Mouse (Mus musculus) CH12.LX (cell line): ENCODE data around the gene Cwc22. TPM values are rescaled to one million over a fixed set of nuclear protein-coding genes. Genes with fewer than 3 reads are reported as not detected.

Source experiments
- DNase-seq: peaks from one replicate; pipeline ENCODE4 v3.0.0-alpha.2; 2013; ENCODE audit errors: extremely low read depth
- H3K27ac ChIP-seq: 2 replicates; pipeline ENCODE4 v1.5.1; 2012; ENCODE audit warnings: low read depth, mild to moderate bottlenecking, control low read depth, moderate library complexity; ENCODE audit not compliant: insufficient read depth
- H3K27me3 ChIP-seq: replicated peaks from 2 replicates; pipeline ENCODE3; 2012; ENCODE audit warnings: inconsistent platforms
- H3K36me3 ChIP-seq, 2 experiments: replicated peaks in 1 of 2; 2 replicates each; pipeline versions ENCODE3 to v1.6.1; 2012; ENCODE audit warnings: inconsistent platforms in 1 of 2, low read length in 1 of 2, mild to moderate bottlenecking in 1 of 2, mixed read lengths in 1 of 2, moderate library complexity in 1 of 2; ENCODE audit not compliant: control insufficient read depth in 1 of 2, insufficient read depth in 1 of 2
- H3K4me1 ChIP-seq, 2 experiments: 2 replicates each; pipeline ENCODE4 v1.6.1; 2012; ENCODE audit warnings: inconsistent platforms in 1 of 2, moderate library complexity in 1 of 2; ENCODE audit not compliant: insufficient read depth in 2 of 2, control insufficient read depth in 1 of 2
- H3K4me2 ChIP-seq: 2 replicates; pipeline ENCODE4 v1.6.1; 2012; ENCODE audit warnings: low read depth, mild to moderate bottlenecking, control low read depth; ENCODE audit not compliant: poor library complexity, insufficient read depth, severe bottlenecking
- H3K4me3 ChIP-seq, 3 experiments: fragments of 150-350 bp in 1 of 3; sonication (generic) in 1 of 3; replicated peaks in 1 of 3; 2 replicates each; pipeline versions ENCODE3 to v1.5.1; 2011 to 2012; ENCODE audit warnings: low read depth in 2 of 3, low read length in 2 of 3, mild to moderate bottlenecking in 2 of 3, moderate library complexity in 2 of 3, control low read depth in 1 of 3, improper control_type of control experiment in 1 of 3, inconsistent platforms in 1 of 3, mixed read lengths in 1 of 3; ENCODE audit not compliant: poor library complexity in 1 of 3
- H3K79me2 ChIP-seq: replicated peaks from 2 replicates; pipeline ENCODE4 v1.6.1; 2012; ENCODE audit warnings: mild to moderate bottlenecking, moderate library complexity; ENCODE audit not compliant: control insufficient read depth, poor library complexity, insufficient read depth, severe bottlenecking; ENCODE audit errors: extremely low read depth
- H3K9ac ChIP-seq: 2 replicates; pipeline ENCODE4 v1.6.1; 2012; ENCODE audit warnings: low read depth, mild to moderate bottlenecking, control low read depth, moderate library complexity; ENCODE audit not compliant: insufficient read depth
- H3K9me3 ChIP-seq: replicated peaks from 2 replicates; pipeline ENCODE3; 2012; ENCODE audit warnings: low read length, inconsistent platforms, mixed read lengths
- CHD1 ChIP-seq: IDR thresholded peaks from 2 replicates; pipeline ENCODE4 v1.6.1; 2012; ENCODE audit warnings: low read depth, low read length, improper control_type of control experiment, inconsistent platforms
- E2F4 ChIP-seq: IDR thresholded peaks from 2 replicates; pipeline ENCODE4 v1.6.1; 2011; ENCODE audit warnings: low read depth, low read length, improper control_type of control experiment; ENCODE audit not compliant: insufficient replicate concordance
- EP300 ChIP-seq: IDR thresholded peaks from 2 replicates; pipeline ENCODE4 v1.6.1; 2011; ENCODE audit warnings: low read length, improper control_type of control experiment
- HCFC1 ChIP-seq: IDR thresholded peaks from 2 replicates; pipeline ENCODE4 v1.6.1; 2012; ENCODE audit warnings: low read depth, mild to moderate bottlenecking, inconsistent platforms, low read length, improper control_type of control experiment
- JUN ChIP-seq: IDR thresholded peaks from 2 replicates; pipeline ENCODE4 v1.6.1; 2011; ENCODE audit warnings: low read depth, mild to moderate bottlenecking, low read length, improper control_type of control experiment, moderate library complexity; ENCODE audit not compliant: insufficient read depth
- JUND ChIP-seq: conservative IDR thresholded peaks from 2 replicates; pipeline ENCODE4 v1.6.1; 2011; ENCODE audit warnings: low read depth, low read length, improper control_type of control experiment
- KAT2A ChIP-seq: IDR thresholded peaks from 2 replicates; pipeline ENCODE4 v1.6.1; 2012; ENCODE audit warnings: low read length, improper control_type of control experiment, inconsistent platforms; ENCODE audit not compliant: insufficient replicate concordance
- MAFK ChIP-seq: IDR thresholded peaks from 2 replicates; pipeline ENCODE4 v1.6.1; 2011; ENCODE audit warnings: low read length, improper control_type of control experiment; ENCODE audit not compliant: insufficient replicate concordance
- MAX ChIP-seq: IDR thresholded peaks from 2 replicates; pipeline ENCODE4 v1.6.1; 2011; ENCODE audit warnings: low read length, improper control_type of control experiment
- MAZ ChIP-seq: IDR thresholded peaks from 2 replicates; pipeline ENCODE4 v1.6.1; 2012; ENCODE audit warnings: low read depth, mild to moderate bottlenecking, inconsistent platforms, low read length, improper control_type of control experiment, moderate library complexity
- MXI1 ChIP-seq: IDR thresholded peaks from 2 replicates; pipeline ENCODE4 v1.6.1; 2011; ENCODE audit warnings: mild to moderate bottlenecking, low read depth, low read length, improper control_type of control experiment
- MYC ChIP-seq: IDR thresholded peaks from 2 replicates; pipeline ENCODE4 v1.6.1; 2011; ENCODE audit warnings: low read depth, mild to moderate bottlenecking, improper control_type of control experiment, low read length
- NRF1 ChIP-seq: IDR thresholded peaks from 2 replicates; pipeline ENCODE4 v1.6.1; 2014; ENCODE audit warnings: low read depth, mild to moderate bottlenecking, inconsistent platforms, low read length, improper control_type of control experiment, moderate library complexity
- POLR2A ChIP-seq: IDR thresholded peaks from 2 replicates; pipeline ENCODE4 v1.6.1; 2011; ENCODE audit warnings: low read depth, mild to moderate bottlenecking, improper control_type of control experiment, low read length
- POLR2AphosphoS2 ChIP-seq: IDR thresholded peaks from 2 replicates; pipeline ENCODE4 v1.6.1; 2011; ENCODE audit warnings: low read depth, low read length, improper control_type of control experiment
- RAD21 ChIP-seq: IDR thresholded peaks from 2 replicates; pipeline ENCODE4 v1.6.1; 2011; ENCODE audit warnings: low read depth, mild to moderate bottlenecking, low read length, improper control_type of control experiment, moderate library complexity
- RCOR1 ChIP-seq: conservative IDR thresholded peaks from 2 replicates; pipeline ENCODE4 v1.6.1; 2012; ENCODE audit warnings: low read depth, mild to moderate bottlenecking, inconsistent platforms, low read length, improper control_type of control experiment
- SIN3A ChIP-seq: IDR thresholded peaks from 2 replicates; pipeline ENCODE4 v1.6.1; 2012; ENCODE audit warnings: low read length, improper control_type of control experiment, inconsistent platforms
- SMC3 ChIP-seq: IDR thresholded peaks from 2 replicates; pipeline ENCODE4 v1.6.1; 2011; ENCODE audit warnings: low read depth, low read length, improper control_type of control experiment
- TBP ChIP-seq: conservative IDR thresholded peaks from 2 replicates; pipeline ENCODE4 v1.6.1; 2011; ENCODE audit warnings: low read depth, low read length, improper control_type of control experiment
- TCF12 ChIP-seq: IDR thresholded peaks from 2 replicates; pipeline ENCODE4 v1.6.1; 2014; ENCODE audit warnings: low read depth, mild to moderate bottlenecking, inconsistent platforms, low read length, improper control_type of control experiment
- UBTF ChIP-seq: IDR thresholded peaks from 2 replicates; pipeline ENCODE4 v1.6.1; 2012; ENCODE audit warnings: low read depth, mild to moderate bottlenecking, inconsistent platforms, low read length, improper control_type of control experiment, moderate library complexity
- USF2 ChIP-seq: conservative IDR thresholded peaks from 2 replicates; pipeline ENCODE4 v1.6.1; 2011; ENCODE audit warnings: low read depth, low read length, improper control_type of control experiment
- ZC3H11A ChIP-seq: IDR thresholded peaks from 2 replicates; pipeline ENCODE4 v1.6.1; 2012; ENCODE audit warnings: low read depth, mild to moderate bottlenecking, inconsistent platforms, low read length, improper control_type of control experiment
- ZKSCAN1 ChIP-seq: IDR thresholded peaks from 2 replicates; pipeline ENCODE4 v1.6.1; 2012; ENCODE audit warnings: low read depth, inconsistent platforms, low read length, improper control_type of control experiment, borderline replicate concordance
- ZMIZ1 ChIP-seq: IDR thresholded peaks from 2 replicates; pipeline ENCODE4 v1.6.1; 2012; ENCODE audit warnings: low read depth, mild to moderate bottlenecking, inconsistent platforms, low read length, improper control_type of control experiment
- dilution Hi-C: fragments of 300-500 bp; cut with MboI; formaldehyde crosslinking; loops from 2 replicates; pipeline ENCODE4 v1.14.3; 2020; ENCODE audit warnings: low sequenced_read_pairs; ENCODE audit not compliant: extremely low pct_unique_long_range_greater_than_20kb, extremely low pct_ligation_motif_present
- in situ Hi-C: fragments of 300-500 bp; cut with MboI; formaldehyde crosslinking; loops from 3 replicates; pipeline ENCODE4 v1.14.3; 2019; ENCODE audit warnings: low sequenced_read_pairs, low pct_ligation_motif_present, low pct_unique_long_range_greater_than_20kb, mixed read lengths
- polyA plus RNA-seq: library from polyadenylated mRNA; unstranded; fragments of >175 nt; gene quantifications from 2 replicates; pipeline ENCODE4 v1.2.1, GENCODE M21; 2012; ENCODE audit warnings: low read depth; ENCODE audit not compliant: insufficient read length
- total RNA-seq, 2 experiments: library from RNA; depleted of rRNA; stranded (reverse); fragments of 300-350 nt in 1 of 2; fragments of >200 nt in 1 of 2; gene quantifications; 2 replicates each; pipeline ENCODE4 v1.2.3; 2012 to 2014

The Cwc22 gene
- total and polyA plus RNA-seq, 3 experiments = 51.3 to 74.5 (median 53.2) TPM

- no peak for TF ChIP-seq TCF12
- TF ChIP-seq MAFK = no peak
- no peak for TF ChIP-seq RCOR1
- no peak for TF ChIP-seq ZMIZ1
- no peak for TF ChIP-seq JUND
- TF ChIP-seq SIN3A = no peak
- DNase-seq = no peak
- no peaks in the 10 kb centered on the region for H3K27me3 ChIP-seq
- peaks cover 50 to 77% of the 10 kb centered on the region in 2 experiments for H3K36me3 ChIP-seq
- in situ Hi-C loops = no loop called here
- H3K4me1 ChIP-seq = no peaks in the 10 kb centered on the region
- no peak overlapping the region for H3K9ac ChIP-seq
- dilution Hi-C loops = no loop called here
- no peak overlapping the region for H3K27ac ChIP-seq
- H3K79me2 ChIP-seq = no peaks in the 10 kb centered on the region
- no peak overlapping the region for H3K4me2 ChIP-seq
- no peak overlapping the region for H3K4me3 ChIP-seq
- H3K9me3 ChIP-seq = no peaks in the 10 kb centered on the region
Measured at GRCm38 (mm10) chr2:77917360-77917734, 28.8 kb downstream of the Cwc22 start.

- H3K36me3 ChIP-seq = peaks cover 53 to 76% of the 10 kb centered on the region in 2 experiments
Measured at GRCm38 (mm10) chr2:77916586-77917359, 29.4 kb downstream of the Cwc22 start.

GRCm38 (mm10) chr2:77915187-77915586 is 31.0 kb downstream of the Cwc22 start:
- no peaks in the 10 kb centered on the region for H3K27me3 ChIP-seq
- DNase-seq = no peak
- peaks cover 54 to 79% of the 10 kb centered on the region in 2 experiments for H3K36me3 ChIP-seq
- no peak overlapping the region for H3K4me3 ChIP-seq
- no peaks in the 10 kb centered on the region for H3K4me1 ChIP-seq
- H3K9ac ChIP-seq = no peak overlapping the region
- dilution Hi-C loops = no loop called here
- no peak overlapping the region for H3K4me2 ChIP-seq
- no peaks in the 10 kb centered on the region for H3K9me3 ChIP-seq
- no peak for TF ChIP-seq ZKSCAN1
- no peak for TF ChIP-seq JUN
- TF ChIP-seq ZMIZ1 = no peak
- TF ChIP-seq RAD21 = no peak
- no peak for TF ChIP-seq ZC3H11A
- TF ChIP-seq EP300 = no peak
- TF ChIP-seq CHD1 = no peak
- TF ChIP-seq TCF12 = no peak
- TF ChIP-seq MYC = no peak
- TF ChIP-seq HCFC1 = no peak
- no peak for TF ChIP-seq E2F4
- no peak for TF ChIP-seq UBTF
- no peak for TF ChIP-seq POLR2A
- no peak for TF ChIP-seq TBP
- TF ChIP-seq USF2 = no peak
- TF ChIP-seq NRF1 = no peak
- no peak for TF ChIP-seq SMC3
- TF ChIP-seq MAFK = no peak
- no peak overlapping the region for H3K27ac ChIP-seq
- H3K79me2 ChIP-seq = no peaks in the 10 kb centered on the region
- in situ Hi-C loops = no loop called here

More at GRCm38 (mm10) chr2:77916586-77917359, 29.4 kb downstream of the Cwc22 start:
- Histone ChIP-seq H3K27me3 (no peaks in the 10 kb centered on the region), H3K4me1 (no peaks in the 10 kb centered on the region)
- TF ChIP-seq JUN (no peak), JUND (no peak), MXI1 (no peak), POLR2AphosphoS2 (no peak), MAX (no peak), MAZ (no peak), MYC (no peak), TBP (no peak), KAT2A (no peak)
- TF ChIP-seq, all 38 proteins: peak for 0
- Histone ChIP-seq H3K9ac (no peak overlapping the region), H3K4me3 (no peak overlapping the region), H3K79me2 (no peaks in the 10 kb centered on the region), H3K27ac (no peak overlapping the region), H3K4me2 (no peak overlapping the region), H3K9me3 (no peaks in the 10 kb centered on the region)
- DNase-seq = no peak
- in situ Hi-C loops = no loop called here
- dilution Hi-C loops = no loop called here
